Mouse (Mus musculus): ENCODE measurements at regions not wholly inside any gene's neighbourhood (a gene's known extent, or its start where the extent isn't known, plus 50 kb on each side); places are given as distances from the start of the nearest gene placed in this dataset.
A peak's percentile ranks its signal among the peaks of the same experiment; 100 is the strongest.

- DNase-seq: no peak
Observed at GRCm38 (mm10) chr14:64580086-64580485, 476.0 kb downstream of the Prss52 start.

- DNase-seq: peak in 1 of 2 experiments; percentile 27
Observed at GRCm38 (mm10) chr14:64580862-64581261, 476.8 kb downstream of the Prss52 start.

- DNase-seq: no peak
Observed at GRCm38 (mm10) chr14:64581705-64582104, 477.6 kb downstream of the Prss52 start.

GRCm38 (mm10) chr14:64582822-64583221 is 478.7 kb downstream of the Prss52 start:
- peak in 1 of 2 experiments; percentile 42 for DNase-seq

GRCm38 (mm10) chr14:64584221-64584620 is 480.1 kb downstream of the Prss52 start:
- no peak for DNase-seq

- DNase-seq: peak in 1 of 2 experiments; percentile 66
Observed at GRCm38 (mm10) chr14:64585081-64585470, 481.0 kb downstream of the Prss52 start.

- peak; percentile 70 to 72 for DNase-seq
Observed at GRCm38 (mm10) chr14:64585471-64586192, 481.5 kb downstream of the Prss52 start.

- peak in 1 of 2 experiments; percentile 49 for DNase-seq
Observed at GRCm38 (mm10) chr14:64586386-64586859, 482.3 kb downstream of the Prss52 start.

- DNase-seq: peak; percentile 91 to 95
Observed at GRCm38 (mm10) chr14:64586860-64587698, 483.0 kb downstream of the Prss52 start.

- DNase-seq: peak; percentile 90
Observed at GRCm38 (mm10) chr14:64587699-64588434, 483.8 kb downstream of the Prss52 start.

GRCm38 (mm10) chr14:64588561-64588960 is 484.5 kb downstream of the Prss52 start:
- peak; percentile 83 for DNase-seq

GRCm38 (mm10) chr14:64589126-64589525 is 485.0 kb downstream of the Prss52 start:
- DNase-seq: no peak

GRCm38 (mm10) chr14:64589571-64590547 is 485.8 kb downstream of the Prss52 start:
- peak; percentile 86 to 89 for DNase-seq

- DNase-seq: peak; percentile 63 to 65
Observed at GRCm38 (mm10) chr14:64590611-64591010, 486.5 kb downstream of the Prss52 start.

- peak; percentile 83 to 85 for DNase-seq
Observed at GRCm38 (mm10) chr14:64591091-64591976, 487.2 kb downstream of the Prss52 start.

- DNase-seq: peak; percentile 62 to 67
Observed at GRCm38 (mm10) chr14:64592176-64592575, 488.1 kb downstream of the Prss52 start.

GRCm38 (mm10) chr14:64592706-64593320 is 488.7 kb downstream of the Prss52 start:
- DNase-seq: peak; percentile 43 to 60

- peak; percentile 82 to 87 for DNase-seq
Observed at GRCm38 (mm10) chr14:64593564-64593963, 489.5 kb downstream of the Prss52 start.

- peak; percentile 68 to 71 for DNase-seq
Observed at GRCm38 (mm10) chr14:64594021-64594561, 490.0 kb downstream of the Prss52 start.

Data from cerebellum, postnatal 10 days (tissue).